Mouse (Mus musculus) brown adipose tissue, adult 24 weeks (tissue): ENCODE measurements around the gene Arl11. TPM values are rescaled to one million over a fixed set of nuclear protein-coding genes. Genes with fewer than 3 reads are reported as not detected.
"Not testable (repeated sequence)": the region's sequence is repeated elsewhere in the genome, so short reads cannot be mapped to it uniquely, and the experiment has no call there.

Experiments
- H3K27ac ChIP-seq: fragments of 200-500 bp; replicated peaks from 2 replicates; pipeline ENCODE4 v1.5.1; 2012; ENCODE audit warnings: low read depth, mild to moderate bottlenecking, low read length
- H3K4me1 ChIP-seq: fragments of 200-500 bp; 2 replicates; pipeline ENCODE4 v1.6.1; 2012; ENCODE audit warnings: low read length, mixed read lengths; ENCODE audit not compliant: control insufficient read depth, insufficient read depth, insufficient read length
- H3K4me3 ChIP-seq: fragments of 200-500 bp; 2 replicates; pipeline ENCODE4 v1.5.1; 2012; ENCODE audit warnings: low read depth, mild to moderate bottlenecking, low read length, moderate library complexity; ENCODE audit not compliant: insufficient read depth
- polyA plus RNA-seq: library from polyadenylated mRNA; stranded (reverse); fragments of >200 nt; gene quantifications from 2 replicates; pipeline ENCODE4 v1.2.4, GENCODE M21; 2012; ENCODE audit not compliant: missing spikeins, insufficient read depth, insufficient read length

Arl11 gene
- polyA plus RNA-seq, 1 experiment: 0.91 TPM

DNA sequence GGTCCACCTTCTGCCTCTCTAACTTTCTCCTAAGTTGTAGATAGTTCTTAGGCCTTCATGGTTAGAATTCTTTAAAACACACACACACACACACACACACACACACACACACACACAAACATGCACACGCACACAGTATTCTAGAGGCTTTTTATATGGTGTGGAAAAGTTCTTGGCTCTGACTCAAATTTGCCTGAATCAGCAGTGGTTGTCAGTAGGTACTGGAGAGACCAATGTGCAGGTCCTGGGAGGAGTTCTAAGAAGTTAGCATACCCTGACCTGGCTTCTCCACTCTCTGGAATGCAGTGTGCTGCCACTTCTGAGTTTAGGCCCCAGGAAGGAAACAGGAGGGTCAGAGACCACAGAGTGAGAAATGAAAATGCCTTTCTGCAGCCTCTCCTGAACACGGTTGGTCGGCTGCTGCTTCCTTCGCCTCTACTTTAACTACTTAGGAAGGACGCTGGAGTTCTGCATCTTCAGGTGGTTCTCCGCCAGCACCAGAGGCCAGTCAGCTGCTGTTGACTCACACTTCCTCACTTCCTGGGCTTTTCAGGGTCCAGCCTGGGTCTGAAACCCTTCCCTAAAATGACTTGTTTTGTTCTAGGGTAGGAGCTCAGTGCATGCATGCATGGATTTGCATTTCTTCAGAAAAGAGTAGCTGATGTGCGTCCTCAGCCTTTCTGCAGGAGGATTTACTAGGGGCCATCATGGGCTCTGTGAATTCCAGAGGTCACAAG is 651 bp downstream of the Arl11 start:
- Histone ChIP-seq H3K27ac (peak overlapping the region; percentile 36), H3K4me3 (peak overlapping the region; percentile 23; the same call in 1 of the 2 replicates)

DNA sequence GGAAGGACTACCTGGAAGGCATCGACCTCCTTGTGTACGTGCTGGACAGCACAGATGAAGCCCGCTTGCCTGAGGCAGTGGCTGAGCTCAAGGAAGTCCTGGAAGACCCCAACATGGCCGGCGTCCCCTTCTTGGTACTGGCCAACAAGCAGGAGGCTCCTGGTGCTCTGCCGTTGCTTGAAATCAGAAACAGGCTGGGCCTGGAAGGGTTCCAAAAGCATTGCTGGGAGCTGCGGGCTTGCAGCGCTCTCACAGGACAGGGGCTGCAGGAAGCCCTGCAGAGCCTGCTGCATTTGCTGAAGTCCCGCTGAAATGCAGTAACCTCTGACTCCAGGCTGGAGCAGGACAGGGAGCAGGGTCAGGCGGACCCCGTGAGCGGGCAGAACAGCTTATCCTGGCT is 1.4 kb downstream of the Arl11 start:
- Histone ChIP-seq H3K4me1 (no peaks in the 10 kb centered on the region), H3K27ac (no peak overlapping the region), H3K4me3 (no peak overlapping the region)

More for the DNA sequence above, 651 bp downstream of the Arl11 start:
- no peaks in the 10 kb centered on the region for H3K4me1 ChIP-seq

DNA sequence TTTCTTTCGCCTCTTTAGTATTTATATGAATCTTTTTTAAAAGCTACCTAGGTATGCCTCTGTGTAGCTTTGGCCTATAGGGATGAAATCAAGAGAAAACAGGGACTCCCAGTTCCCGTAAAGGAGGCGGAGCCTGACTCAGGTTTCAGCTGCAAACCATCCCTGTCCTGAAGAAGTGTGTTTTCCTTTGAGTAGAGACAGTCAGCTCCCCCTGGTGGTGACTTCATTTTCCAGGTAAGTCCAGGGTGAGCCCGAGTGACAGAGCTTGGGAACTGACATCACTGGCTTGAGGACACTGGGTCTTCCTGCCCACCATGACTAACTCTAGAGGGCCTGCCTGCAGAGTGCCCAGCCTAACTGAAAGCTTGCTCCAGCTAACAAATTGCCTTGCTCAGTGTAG is 7.3 kb downstream of the Arl11 start:
- Histone ChIP-seq H3K27ac (no peak overlapping the region), H3K4me3 (no peak overlapping the region), H3K4me1 (no peaks in the 10 kb centered on the region)

DNA sequence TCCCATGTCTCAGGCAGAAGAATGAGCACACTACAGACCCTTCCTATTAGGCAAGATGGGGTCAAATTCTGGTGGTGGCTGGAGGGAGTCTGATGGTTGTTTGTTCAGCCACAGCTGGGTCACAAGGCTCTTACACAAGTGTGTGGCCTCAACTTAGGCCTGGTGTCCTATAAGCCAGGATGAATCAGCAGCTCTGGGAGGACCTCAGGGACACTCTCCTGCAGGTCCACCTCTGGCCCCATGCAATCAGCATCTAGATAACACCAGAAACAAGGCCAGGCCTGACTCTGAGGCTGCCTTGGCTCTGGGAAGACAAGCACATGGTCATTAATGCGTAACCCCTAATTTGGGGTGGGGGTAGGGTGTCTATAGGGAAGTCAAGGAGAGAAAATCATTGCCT is 11.2 kb downstream of the Arl11 start:
- H3K4me1 ChIP-seq: no peaks in the 10 kb centered on the region
- H3K27ac ChIP-seq: no peak overlapping the region
- H3K4me3 ChIP-seq: no peak overlapping the region

DNA sequence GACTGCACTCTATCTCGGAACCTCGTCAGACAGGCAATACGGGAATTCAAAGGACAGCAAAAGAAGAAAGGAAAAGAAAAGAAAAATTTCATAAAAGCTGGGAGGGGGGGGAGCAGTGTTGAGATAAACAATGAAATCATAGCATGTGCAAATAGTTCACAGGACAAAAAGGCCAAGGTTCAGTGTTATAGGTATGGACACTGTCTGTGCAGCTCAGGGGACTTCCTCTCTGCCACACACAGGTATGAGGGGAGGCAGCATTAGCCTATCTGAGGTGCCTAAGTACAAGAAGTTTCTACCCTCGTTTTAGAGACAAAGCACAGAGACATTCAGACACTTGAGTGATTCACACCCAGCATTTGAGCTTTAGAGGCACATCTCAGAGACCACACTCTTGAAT is 11.6 kb downstream of the Arl11 start:
- no peaks in the 10 kb centered on the region for H3K4me1 ChIP-seq
- H3K27ac ChIP-seq: no peak overlapping the region
- H3K4me3 ChIP-seq: no peak overlapping the region

DNA sequence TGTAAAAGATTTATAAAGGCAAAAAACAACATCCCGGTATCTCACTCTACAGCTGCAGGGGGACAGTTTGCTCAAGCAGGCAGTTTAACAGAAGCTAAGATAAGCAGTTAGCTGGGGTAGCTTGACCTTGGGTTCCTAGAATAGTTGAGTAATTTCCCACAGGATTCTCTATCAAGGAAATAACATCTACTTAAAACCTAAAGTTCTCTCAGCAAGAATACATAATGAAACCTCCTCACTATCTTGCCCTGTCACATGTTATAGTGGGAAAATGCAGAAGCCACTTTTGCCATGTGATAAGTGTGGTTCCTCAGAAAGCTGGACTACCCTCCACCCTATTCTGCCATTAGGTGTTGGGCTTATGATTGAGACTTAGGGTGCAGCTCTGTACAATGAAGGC is 13.2 kb downstream of the Arl11 start:
- H3K4me1 ChIP-seq: no peaks in the 10 kb centered on the region
- no peak overlapping the region for H3K27ac ChIP-seq
- no peak overlapping the region for H3K4me3 ChIP-seq

DNA sequence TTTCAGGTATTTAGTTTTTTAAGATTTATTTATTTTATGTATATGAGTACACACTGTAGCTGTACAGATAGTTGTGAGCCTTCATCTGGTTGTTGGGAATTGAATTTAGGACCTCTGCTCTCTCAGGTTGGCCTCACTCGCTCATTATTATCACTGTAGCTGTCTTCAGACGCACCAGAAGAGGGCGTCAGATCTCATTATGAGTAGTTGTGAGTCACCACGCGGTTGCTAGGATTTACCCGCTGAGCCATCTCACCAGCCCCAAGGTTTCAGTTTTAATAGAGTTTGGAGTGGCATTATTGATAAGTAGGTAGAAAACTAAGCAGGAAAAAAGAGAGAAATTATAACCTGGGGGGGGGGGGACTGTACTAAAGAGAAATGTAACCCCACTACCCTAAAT is 17.5 kb downstream of the Arl11 start:
- H3K4me1 ChIP-seq, H3K27ac ChIP-seq, H3K4me3 ChIP-seq: not testable (repeated sequence)

DNA sequence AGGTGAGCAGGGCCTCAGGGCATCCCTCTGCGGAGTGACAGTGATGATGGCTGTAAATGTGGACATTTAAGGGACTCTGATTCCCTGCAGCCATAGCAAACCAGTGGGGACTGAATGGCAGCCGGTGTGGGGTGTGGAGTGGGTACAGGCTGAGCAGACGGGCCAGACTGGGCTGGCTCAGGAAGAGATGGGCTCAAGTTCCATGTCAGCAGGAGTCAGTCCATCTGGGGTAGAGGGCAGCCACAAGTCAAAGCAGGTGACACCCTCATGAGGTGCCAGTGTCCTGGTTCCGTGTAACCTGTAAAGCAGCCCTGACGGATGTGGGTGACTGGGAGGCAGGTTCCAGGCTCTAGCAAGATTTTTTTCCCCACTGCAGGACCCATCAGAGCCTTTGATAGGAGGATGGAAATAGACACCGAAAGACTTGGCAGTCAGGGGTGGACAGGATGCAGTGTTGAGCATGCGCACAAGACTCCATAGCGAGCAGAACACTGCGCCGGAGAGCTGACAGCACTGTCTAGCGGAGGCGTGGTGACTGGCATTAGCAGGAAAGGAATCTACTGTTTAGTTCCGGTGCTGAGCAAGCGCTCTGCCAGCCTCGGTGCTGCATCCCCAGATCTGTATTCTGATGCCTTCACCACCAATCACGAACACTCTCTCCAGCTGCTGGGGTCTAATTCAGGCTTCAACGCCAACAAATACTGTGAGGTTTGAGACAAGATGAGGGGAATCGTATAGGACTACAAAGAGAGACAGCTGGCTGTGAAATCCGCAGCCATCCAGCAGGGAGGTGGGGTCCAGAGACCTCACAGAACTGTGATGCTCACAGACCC is 18.3 kb downstream of the Arl11 start:
- no peaks in the 10 kb centered on the region; the same call in 1 of the 2 replicates for H3K4me1 ChIP-seq
- H3K27ac ChIP-seq: no peak overlapping the region
- no peak overlapping the region for H3K4me3 ChIP-seq

DNA sequence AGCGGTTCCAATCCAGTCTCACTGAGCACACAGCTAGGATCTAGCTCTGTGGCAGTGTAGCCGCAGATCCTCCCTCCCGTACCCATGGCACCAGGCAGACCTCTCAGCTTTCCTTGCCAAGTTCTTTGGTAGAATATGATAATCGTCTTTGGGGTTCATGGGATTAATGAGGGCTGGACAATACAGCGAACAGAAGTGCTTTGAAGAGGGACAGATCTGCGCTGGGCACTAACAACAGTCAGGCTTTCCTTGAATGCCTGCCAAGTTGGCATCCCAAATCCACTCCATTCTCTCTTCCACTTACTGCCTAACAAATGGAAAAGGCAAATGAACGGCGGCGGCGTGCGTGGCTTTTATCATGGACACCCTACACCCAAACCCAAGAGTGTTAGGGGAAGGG is 21.0 kb downstream of the Arl11 start:
- no peaks in the 10 kb centered on the region; the same call in 1 of the 2 replicates for H3K4me1 ChIP-seq
- no peak overlapping the region for H3K27ac ChIP-seq
- H3K4me3 ChIP-seq: no peak overlapping the region

DNA sequence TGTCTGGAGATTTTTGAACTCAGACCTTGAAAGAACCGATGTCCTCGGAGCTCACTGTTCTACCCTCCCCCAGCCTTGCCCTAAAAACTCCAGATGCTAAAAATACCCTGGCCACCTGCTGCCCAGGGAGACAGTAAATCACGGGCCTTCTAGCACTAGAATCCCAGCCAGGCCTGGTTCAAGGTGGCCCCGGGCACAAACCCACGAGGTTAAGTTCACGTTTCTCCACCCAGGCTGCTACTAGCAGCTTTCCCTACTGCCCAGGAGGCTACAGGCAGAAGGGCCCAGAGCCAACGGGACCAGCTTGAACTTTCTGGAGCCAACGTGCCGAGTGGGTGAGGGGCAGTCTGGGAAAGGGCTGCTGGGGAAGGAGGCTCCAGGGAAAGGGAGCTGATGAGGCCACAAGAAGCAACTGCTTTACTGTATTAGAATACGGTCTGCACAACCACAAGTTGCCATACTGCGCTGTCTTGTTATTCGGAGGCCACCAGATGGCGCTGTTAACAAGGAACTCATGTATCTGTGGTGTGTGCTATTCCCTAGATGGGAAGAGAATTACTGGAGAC is 21.5 kb downstream of the Arl11 start:
- no peak overlapping the region for H3K27ac ChIP-seq
- no peaks in the 10 kb centered on the region; the same call in 1 of the 2 replicates for H3K4me1 ChIP-seq
- H3K4me3 ChIP-seq: no peak overlapping the region

DNA sequence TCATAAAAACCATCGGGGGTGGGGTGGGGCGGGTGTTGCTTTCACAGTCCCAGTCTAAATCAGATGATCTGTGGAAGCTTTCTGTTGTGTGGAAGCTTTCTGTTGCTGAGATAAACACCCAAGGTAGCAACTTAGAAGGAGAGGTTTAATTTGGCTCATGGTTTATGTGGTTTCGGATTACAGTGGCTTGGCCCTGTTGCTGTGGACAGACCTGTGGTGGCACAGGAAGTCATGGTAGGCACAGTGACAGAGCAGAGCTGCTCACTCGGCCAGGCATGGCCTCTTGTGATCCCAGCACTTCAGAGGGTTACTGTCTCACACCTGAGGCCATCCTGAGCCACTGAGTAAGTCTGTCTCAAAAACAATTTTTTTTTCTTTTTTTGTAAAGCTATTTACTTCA is 29.8 kb downstream of the Arl11 start:
- Histone ChIP-seq H3K4me3 (no peak overlapping the region), H3K27ac (no peak overlapping the region), H3K4me1 (no peaks in the 10 kb centered on the region)

DNA sequence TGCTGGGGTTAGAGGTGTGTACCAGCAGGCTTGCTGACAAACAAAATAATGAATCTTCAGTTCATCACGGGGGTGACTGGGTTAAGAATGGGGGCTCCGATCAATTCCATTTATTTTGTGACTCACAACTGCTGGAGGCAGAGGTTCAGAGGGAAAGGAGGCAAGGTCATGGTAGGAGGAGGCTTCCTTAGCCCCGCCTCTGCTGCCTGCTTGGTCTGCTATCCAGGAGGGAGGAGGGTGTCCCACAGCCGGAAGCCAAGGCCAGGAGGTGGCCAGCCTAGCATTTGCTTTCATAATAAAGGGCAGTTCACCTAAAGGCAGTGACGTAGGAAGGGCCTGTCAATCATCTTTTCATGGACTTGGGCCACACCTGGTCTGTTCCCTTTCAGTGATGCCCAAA is 35.0 kb downstream of the Arl11 start:
- no peaks in the 10 kb centered on the region for H3K4me1 ChIP-seq
- no peak overlapping the region for H3K27ac ChIP-seq
- H3K4me3 ChIP-seq: no peak overlapping the region

DNA sequence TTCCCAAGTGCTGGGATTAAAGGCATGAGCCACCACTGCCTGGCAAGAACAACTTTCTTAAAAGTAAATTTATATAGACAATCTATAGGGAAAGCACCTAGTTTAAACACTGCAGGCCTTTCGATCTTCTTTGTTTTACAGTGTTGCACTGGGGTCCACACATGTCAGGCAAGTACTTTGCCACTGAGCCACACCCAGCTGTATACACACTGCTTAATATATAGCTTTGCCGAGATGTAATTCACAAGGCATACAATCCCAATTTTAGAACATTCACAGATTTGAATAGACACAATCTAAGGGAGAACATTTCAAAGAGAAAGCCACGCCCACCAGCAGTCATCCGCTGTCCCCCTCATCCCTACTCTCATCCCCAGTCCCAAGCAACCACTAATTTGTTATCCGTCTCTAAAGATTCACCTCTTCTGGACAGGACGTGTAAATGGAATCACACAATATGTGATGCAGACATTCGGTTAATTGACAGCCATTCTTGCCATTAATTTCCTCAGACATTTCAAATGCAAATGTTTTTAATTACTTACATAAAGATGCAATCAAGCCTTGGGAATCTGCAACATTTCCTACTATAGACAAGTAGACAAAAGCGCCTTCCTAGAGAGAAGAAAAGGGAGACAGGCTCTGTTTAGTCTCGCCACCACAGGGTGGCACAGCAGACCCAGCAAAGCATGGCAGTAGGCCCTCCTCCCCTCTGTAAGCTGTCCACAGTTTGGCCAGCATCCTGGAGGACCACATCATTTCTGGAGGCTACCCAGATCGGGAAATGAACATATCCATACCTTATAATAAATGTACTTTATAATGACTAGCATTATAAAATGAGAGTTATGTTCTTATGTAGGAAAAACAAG is 37.5 kb downstream of the Arl11 start:
- Histone ChIP-seq H3K4me3 (no peak overlapping the region), H3K27ac (no peak overlapping the region), H3K4me1 (no peaks in the 10 kb centered on the region)

DNA sequence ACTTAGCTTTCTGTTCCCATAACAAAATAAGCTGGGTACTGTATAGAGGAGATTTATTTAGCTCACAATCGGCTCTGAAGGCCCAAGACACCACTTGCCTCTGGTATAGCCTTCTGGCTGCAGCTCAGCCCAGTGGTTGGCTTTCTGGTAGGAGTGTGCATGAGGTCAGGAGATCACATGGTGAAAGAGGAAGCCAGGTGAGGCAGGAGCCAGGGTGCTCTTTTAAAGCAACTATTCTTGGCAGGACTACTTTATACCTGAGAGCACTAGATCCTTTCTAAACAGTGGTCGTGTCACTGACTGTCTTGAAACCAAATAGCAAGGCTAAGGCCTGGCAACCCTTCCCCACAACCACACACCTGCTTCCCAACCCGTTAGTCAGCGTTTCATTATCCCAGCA is 40.3 kb downstream of the Arl11 start:
- no peaks in the 10 kb centered on the region for H3K4me1 ChIP-seq
- H3K27ac ChIP-seq: no peak overlapping the region
- H3K4me3 ChIP-seq: no peak overlapping the region

DNA sequence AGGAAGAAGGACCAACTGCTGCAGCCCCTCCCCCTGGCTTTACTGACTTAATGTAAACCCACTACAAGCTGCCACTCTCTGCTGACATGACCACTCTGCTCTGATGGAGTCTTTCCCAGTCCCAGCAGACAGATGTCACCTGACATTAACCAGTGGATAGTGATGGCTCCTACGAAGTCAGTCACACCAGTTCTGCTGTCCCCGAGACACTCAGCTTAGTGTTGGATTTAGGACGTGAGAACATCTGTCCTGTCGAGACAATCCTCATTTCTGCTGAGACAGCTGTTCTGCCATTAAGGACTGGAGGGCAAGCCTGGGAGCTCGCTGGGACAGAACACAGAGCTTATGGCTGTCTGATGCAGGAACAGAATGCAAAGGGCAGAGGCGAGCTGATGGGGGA is 41.3 kb downstream of the Arl11 start:
- H3K4me3 ChIP-seq: no peak overlapping the region

More for the DNA sequence above, 41.3 kb downstream of the Arl11 start:
- no peaks in the 10 kb centered on the region for H3K4me1 ChIP-seq
- H3K27ac ChIP-seq: no peak overlapping the region
